Mouse (Mus musculus) kidney, embryonic 15.5 days (tissue): ENCODE results near the gene Nedd4. TPM values are rescaled to one million over a fixed set of nuclear protein-coding genes. Genes with fewer than 3 reads are reported as not detected.
A peak's percentile ranks its signal among the peaks of the same experiment; 100 is the strongest.

ENCODE experiments used
- ATAC-seq: fragments of 200-750 bp; cut with Nextera tagmentation; replicated peaks from 2 replicates; pipeline ENCODE4 v1.8.0; 2017; ENCODE audit warnings: moderate TSS enrichment; ENCODE audit not compliant: low FRiP score
- H3K27ac ChIP-seq: fragments of 300-500 bp; sonication (generic); 2 replicates; pipeline ENCODE4 v1.5.1; 2015; ENCODE audit warnings: mild to moderate bottlenecking, inconsistent platforms
- H3K27me3 ChIP-seq: fragments of 300-500 bp; sonication (generic); 2 replicates; pipeline ENCODE4 v1.6.1; 2015; ENCODE audit warnings: inconsistent platforms
- H3K36me3 ChIP-seq: fragments of 300-500 bp; sonication (generic); 2 replicates; pipeline ENCODE4 v1.6.1; 2015; ENCODE audit warnings: inconsistent platforms
- H3K4me1 ChIP-seq: fragments of 300-500 bp; sonication (generic); 2 replicates; pipeline ENCODE4 v1.6.1; 2015; ENCODE audit warnings: inconsistent platforms
- H3K4me2 ChIP-seq: fragments of 300-500 bp; sonication (generic); 2 replicates; pipeline ENCODE4 v1.6.1; 2015; ENCODE audit warnings: moderate library complexity, mild to moderate bottlenecking, inconsistent platforms
- H3K4me3 ChIP-seq: fragments of 300-500 bp; sonication (generic); replicated peaks from 2 replicates; pipeline ENCODE4 v1.5.1; 2015; ENCODE audit warnings: mild to moderate bottlenecking, inconsistent platforms
- H3K9ac ChIP-seq: fragments of 300-500 bp; sonication (generic); 2 replicates; pipeline ENCODE4 v1.6.1; 2015; ENCODE audit warnings: mild to moderate bottlenecking, inconsistent platforms
- H3K9me3 ChIP-seq: fragments of 300-500 bp; sonication (generic); replicated peaks from 2 replicates; pipeline ENCODE4 v1.6.1; 2016; ENCODE audit warnings: inconsistent platforms
- WGBS: fragments of 180-500 bp; shearing (Covaris S2); methylation state at CpG from one replicate; pipeline ENCODE4 v1.1.7; 2015; ENCODE audit warnings: mixed read lengths; 5-methylcytosine and 5-hydroxymethylcytosine counted together
- polyA plus RNA-seq: library from polyadenylated mRNA; unstranded; fragments of >200 nt; fragmentation: Nextera tagmentation; extraction: Ambion mirVana; gene quantifications from 2 replicates; pipeline ENCODE4 v1.2.1, GENCODE M21; 2015

Gene Nedd4
- polyA plus RNA-seq, 1 experiment from 2014 or later = 670 TPM

- WGBS = 95% methylated on average over 6 of the region's 6 CpGs
- Histone ChIP-seq H3K4me1 (no peaks in the 10 kb centered on the region), H3K4me3 (no peak overlapping the region), H3K9ac (no peak overlapping the region), H3K27me3 (no peaks in the 10 kb centered on the region), H3K27ac (no peak overlapping the region), H3K9me3 (no peaks in the 10 kb centered on the region), H3K36me3 (peaks cover 99% of the 10 kb centered on the region), H3K4me2 (no peak overlapping the region)
- peak; percentile 30; the same call in 1 of the 2 replicates for ATAC-seq
Measured at GRCm38 (mm10) chr9:72741206-72741605, 79.1 kb downstream of the Nedd4 start.

- Histone ChIP-seq H3K27me3 (no peaks in the 10 kb centered on the region), H3K27ac (no peak overlapping the region), H3K4me1 (no peaks in the 10 kb centered on the region), H3K9ac (no peak overlapping the region), H3K4me2 (no peak overlapping the region), H3K4me3 (no peak overlapping the region), H3K9me3 (no peaks in the 10 kb centered on the region), H3K36me3 (peaks cover 86% of the 10 kb centered on the region)
- whole genome bisulfite sequencing = 81% methylated on average over 5 of the region's 5 CpGs
- ATAC-seq = no peak
Measured at GRCm38 (mm10) chr9:72746278-72746677, 84.1 kb downstream of the Nedd4 start.

GRCm38 (mm10) chr9:72750272-72750671, 88.1 kb downstream of the Nedd4 start:
- H3K27ac ChIP-seq = no peak overlapping the region
- no peaks in the 10 kb centered on the region for H3K27me3 ChIP-seq
- ATAC-seq = no peak
- no peak overlapping the region for H3K4me3 ChIP-seq
- H3K36me3 ChIP-seq = peaks cover 46% of the 10 kb centered on the region
- WGBS = 69% methylated on average over 2 of the region's 2 CpGs
- H3K9me3 ChIP-seq = no peaks in the 10 kb centered on the region
- no peaks in the 10 kb centered on the region for H3K4me1 ChIP-seq
- no peak overlapping the region for H3K9ac ChIP-seq
- H3K4me2 ChIP-seq = no peak overlapping the region

- Histone ChIP-seq H3K9ac (no peak overlapping the region), H3K4me1 (no peaks in the 10 kb centered on the region), H3K4me3 (no peak overlapping the region), H3K27ac (no peak overlapping the region), H3K9me3 (no peaks in the 10 kb centered on the region), H3K27me3 (no peaks in the 10 kb centered on the region), H3K4me2 (no peak overlapping the region), H3K36me3 (peaks cover 22% of the 10 kb centered on the region)
- WGBS = 68% methylated on average over 9 of the region's 9 CpGs
- ATAC-seq = no peak
Measured at GRCm38 (mm10) chr9:72752656-72753055, 90.5 kb downstream of the Nedd4 start.

GRCm38 (mm10) chr9:72753741-72754140, 91.6 kb downstream of the Nedd4 start:
- Histone ChIP-seq H3K36me3 (peaks cover 11% of the 10 kb centered on the region), H3K27ac (no peak overlapping the region), H3K9ac (no peak overlapping the region), H3K4me2 (no peak overlapping the region), H3K9me3 (no peaks in the 10 kb centered on the region), H3K4me3 (no peak overlapping the region), H3K27me3 (no peaks in the 10 kb centered on the region), H3K4me1 (peaks cover 5% of the 10 kb centered on the region)
- 14% methylated on average over 7 of the region's 7 CpGs for WGBS
- no peak for ATAC-seq

GRCm38 (mm10) chr9:72757143-72757542, 95.0 kb downstream of the Nedd4 start:
- 77% methylated on average over 5 of the region's 5 CpGs for WGBS
- Histone ChIP-seq H3K27me3 (no peaks in the 10 kb centered on the region), H3K4me3 (no peak overlapping the region), H3K9me3 (no peaks in the 10 kb centered on the region), H3K36me3 (no peaks in the 10 kb centered on the region), H3K4me1 (peaks cover 10% of the 10 kb centered on the region), H3K4me2 (no peak overlapping the region), H3K9ac (no peak overlapping the region), H3K27ac (no peak overlapping the region)
- no peak for ATAC-seq

- Histone ChIP-seq H3K27ac (peak overlapping the region; percentile 7), H3K9me3 (no peaks in the 10 kb centered on the region), H3K4me2 (peak overlapping the region; percentile 5; the same call in 1 of the 2 replicates), H3K4me1 (peaks cover 17% of the 10 kb centered on the region), H3K4me3 (no peak overlapping the region), H3K36me3 (no peaks in the 10 kb centered on the region), H3K9ac (no peak overlapping the region), H3K27me3 (no peaks in the 10 kb centered on the region)
- WGBS = 9% methylated on average over 8 of the region's 8 CpGs
- ATAC-seq = peak; percentile 44
Measured at GRCm38 (mm10) chr9:72758705-72759131, 96.6 kb downstream of the Nedd4 start.

GRCm38 (mm10) chr9:72763050-72763718, 101.0 kb downstream of the Nedd4 start:
- Histone ChIP-seq H3K4me3 (no peak overlapping the region), H3K36me3 (no peaks in the 10 kb centered on the region), H3K9me3 (no peaks in the 10 kb centered on the region), H3K9ac (no peak overlapping the region), H3K27ac (no peak overlapping the region), H3K4me1 (peaks cover 29% of the 10 kb centered on the region), H3K27me3 (no peaks in the 10 kb centered on the region), H3K4me2 (no peak overlapping the region)
- ATAC-seq = no peak
- WGBS = 11% methylated on average over 3 of the region's 3 CpGs

GRCm38 (mm10) chr9:72766789-72767349, 104.7 kb downstream of the Nedd4 start:
- Histone ChIP-seq H3K9ac (peak overlapping the region; percentile 23), H3K27me3 (no peaks in the 10 kb centered on the region), H3K9me3 (no peaks in the 10 kb centered on the region), H3K36me3 (no peaks in the 10 kb centered on the region), H3K4me2 (peak overlapping the region; percentile 71), H3K27ac (0 out of 2 replicates have a peak overlapping the region, but pooled peaks have one; percentile 34), H3K4me3 (peak overlapping the region; percentile 40), H3K4me1 (peaks cover 19% of the 10 kb centered on the region)
- under 1% methylated on average over 17 of the region's 17 CpGs for WGBS
- ATAC-seq = peak; percentile 71

- WGBS = 83% methylated on average over 4 of the region's 4 CpGs
Measured at GRCm38 (mm10) chr9:72775022-72775421, 112.9 kb downstream of the Nedd4 start.

GRCm38 (mm10) chr9:72779004-72779403, 116.9 kb downstream of the Nedd4 start:
- Histone ChIP-seq H3K9ac (no peak overlapping the region), H3K4me3 (no peak overlapping the region), H3K4me1 (peaks cover 35% of the 10 kb centered on the region), H3K27me3 (no peaks in the 10 kb centered on the region), H3K4me2 (no peak overlapping the region), H3K27ac (no peak overlapping the region), H3K36me3 (no peaks in the 10 kb centered on the region), H3K9me3 (no peaks in the 10 kb centered on the region)
- WGBS = 48% methylated on average over 11 of the region's 11 CpGs
- ATAC-seq = no peak

More at GRCm38 (mm10) chr9:72775022-72775421, 112.9 kb downstream of the Nedd4 start:
- H3K27ac ChIP-seq = no peak overlapping the region
- H3K27me3 ChIP-seq = no peaks in the 10 kb centered on the region
- ATAC-seq = no peak
- no peaks in the 10 kb centered on the region for H3K36me3 ChIP-seq
- peaks cover 10% of the 10 kb centered on the region for H3K4me1 ChIP-seq
- H3K4me2 ChIP-seq = no peak overlapping the region
- no peaks in the 10 kb centered on the region for H3K9me3 ChIP-seq
- no peak overlapping the region for H3K9ac ChIP-seq
- no peak overlapping the region for H3K4me3 ChIP-seq

- H3K4me1 ChIP-seq = peaks cover 35% of the 10 kb centered on the region
- no peaks in the 10 kb centered on the region for H3K27me3 ChIP-seq
- peak overlapping the region; percentile 37; the same call in 1 of the 2 replicates for H3K27ac ChIP-seq
- H3K36me3 ChIP-seq = no peaks in the 10 kb centered on the region
- peak overlapping the region; percentile 2 for H3K4me2 ChIP-seq
- no peak overlapping the region for H3K9ac ChIP-seq
- H3K9me3 ChIP-seq = no peaks in the 10 kb centered on the region
- ATAC-seq = no peak
- no peak overlapping the region for H3K4me3 ChIP-seq
- 19% methylated on average over 4 of the region's 4 CpGs for WGBS
Measured at GRCm38 (mm10) chr9:72779733-72780132, 117.6 kb downstream of the Nedd4 start.
